Mouse (Mus musculus) liver, adult 2 months (tissue): Measurements from ENCODE around the gene Mbtps1. TPM values are rescaled to one million over a fixed set of nuclear protein-coding genes. Genes with fewer than 3 reads are reported as not detected.
A peak's percentile ranks its signal among the peaks of the same experiment; 100 is the strongest.

Experiments used
- DNase-seq: peaks from one replicate; pipeline ENCODE4 v3.0.0-alpha.2; 2011; ENCODE audit warnings: low read depth, low spot score; ENCODE audit errors: extremely low read depth
- H3K27ac ChIP-seq: fragments of 200-500 bp; replicated peaks from 2 replicates; pipeline ENCODE4 v1.5.1; 2012; ENCODE audit warnings: low read depth, mild to moderate bottlenecking, control low read depth, inconsistent platforms, low read length; ENCODE audit not compliant: insufficient read depth
- H3K27me3 ChIP-seq: fragments of 200-500 bp; 2 replicates; pipeline ENCODE4 v1.6.1; 2012; ENCODE audit warnings: mild to moderate bottlenecking, moderate library complexity, low read length, inconsistent platforms; ENCODE audit not compliant: control insufficient read depth, insufficient read depth
- H3K36me3 ChIP-seq: fragments of 200-500 bp; 2 replicates; pipeline ENCODE4 v1.6.1; 2012; ENCODE audit warnings: low read length, inconsistent platforms; ENCODE audit not compliant: control insufficient read depth, insufficient read depth
- H3K4me1 ChIP-seq: fragments of 200-500 bp; 2 replicates; pipeline ENCODE4 v1.6.1; 2011; ENCODE audit warnings: low read length; ENCODE audit not compliant: control insufficient read depth, insufficient read depth
- H3K4me3 ChIP-seq: fragments of 200-500 bp; 2 replicates; pipeline ENCODE4 v1.5.1; 2011; ENCODE audit warnings: low read depth, mild to moderate bottlenecking, control low read depth, low read length, moderate library complexity; ENCODE audit not compliant: insufficient read depth
- H3K79me2 ChIP-seq: fragments of 200-500 bp; 2 replicates; pipeline ENCODE4 v1.6.1; 2012; ENCODE audit warnings: inconsistent platforms, mild to moderate bottlenecking, low read length, moderate library complexity; ENCODE audit not compliant: control insufficient read depth, insufficient read depth
- H3K9ac ChIP-seq: fragments of 200-500 bp; 2 replicates; pipeline ENCODE4 v1.6.1; 2012; ENCODE audit warnings: low read depth, mild to moderate bottlenecking, control low read depth, inconsistent platforms, low read length
- CTCF ChIP-seq: fragments of 200-500 bp; IDR thresholded peaks from 2 replicates; pipeline ENCODE4 v1.5.1; 2011; ENCODE audit warnings: low read depth, low read length, control low read depth
- POLR2A ChIP-seq: fragments of 200-500 bp; IDR thresholded peaks from 2 replicates; pipeline ENCODE4 v1.6.1; 2011; ENCODE audit warnings: low read length, control low read depth; ENCODE audit not compliant: insufficient read depth; ENCODE audit errors: extremely low read depth
- WGBS: fragments of 180-500 bp; shearing (Covaris S2); methylation state at CpG from one replicate; pipeline ENCODE4 v1.1.7; 2018; 5-methylcytosine and 5-hydroxymethylcytosine counted together
- polyA plus RNA-seq: library from polyadenylated mRNA; depleted of rRNA; stranded (reverse); fragments of >200 nt; gene quantifications from 2 replicates; pipeline ENCODE4 v1.2.3, GENCODE M21; 2012
- total RNA-seq: library from RNA; depleted of rRNA; stranded (reverse); fragments of >200 nt; gene quantifications from 2 replicates; pipeline ENCODE4 v1.2.3, GENCODE M21; 2014

Mbtps1 gene
- total and polyA plus RNA-seq, 2 experiments, result 30.4 to 31.9 TPM

DNA sequence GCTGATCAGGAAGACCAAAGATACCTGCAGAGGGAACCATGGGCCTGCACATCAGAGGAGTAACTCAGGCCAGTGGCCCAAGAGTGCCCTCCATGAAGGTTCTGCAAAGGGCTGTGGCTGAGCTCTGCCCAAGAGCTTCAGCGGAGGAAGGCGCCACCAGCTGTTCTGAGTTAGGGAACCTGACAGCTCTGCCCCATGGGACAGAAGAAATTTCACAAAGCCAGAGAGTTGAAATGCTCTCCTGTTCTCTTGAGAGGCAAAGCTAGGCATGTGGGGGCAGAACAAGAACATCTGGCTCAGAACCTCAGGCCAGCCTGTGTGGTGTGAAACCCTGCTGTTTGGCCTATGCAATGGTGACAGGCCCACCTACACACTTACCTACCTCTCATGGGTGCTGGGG lies 58.7 kb downstream of the Mbtps1 start:
- no peaks in the 10 kb centered on the region for H3K79me2 ChIP-seq
- TF ChIP-seq CTCF, result no peak
- no peak for TF ChIP-seq POLR2A
- no peak overlapping the region for H3K4me3 ChIP-seq
- DNase-seq, result no peak
- no peak overlapping the region for H3K27ac ChIP-seq
- no peaks in the 10 kb centered on the region for H3K27me3 ChIP-seq
- H3K4me1 ChIP-seq, result no peaks in the 10 kb centered on the region
- no peaks in the 10 kb centered on the region for H3K36me3 ChIP-seq
- WGBS, result 86% methylated on average over 2 of the region's 2 CpGs
- no peak overlapping the region for H3K9ac ChIP-seq

GRCm38 (mm10) chr8:119496848-119497247 lies 61.7 kb downstream of the Mbtps1 start:
- no peaks in the 10 kb centered on the region for H3K36me3 ChIP-seq
- peak; percentile 26 for DNase-seq
- no peak overlapping the region for H3K9ac ChIP-seq
- H3K4me1 ChIP-seq, result no peaks in the 10 kb centered on the region
- no peaks in the 10 kb centered on the region for H3K27me3 ChIP-seq
- no peaks in the 10 kb centered on the region for H3K79me2 ChIP-seq
- 20% methylated on average over 6 of the region's 6 CpGs for WGBS
- H3K27ac ChIP-seq, result no peak overlapping the region
- TF ChIP-seq POLR2A, result no peak
- peak; percentile 89 for TF ChIP-seq CTCF
- H3K4me3 ChIP-seq, result no peak overlapping the region

- Histone ChIP-seq H3K9ac (no peak overlapping the region), H3K4me3 (no peak overlapping the region), H3K36me3 (no peaks in the 10 kb centered on the region), H3K27ac (no peak overlapping the region), H3K4me1 (no peaks in the 10 kb centered on the region), H3K79me2 (no peaks in the 10 kb centered on the region), H3K27me3 (0 out of 2 replicates have a peak, but pooled peaks cover 2% of the 10 kb centered on the region)
- TF ChIP-seq CTCF (no peak), POLR2A (no peak)
- WGBS, result 70% methylated on average over 7 of the region's 7 CpGs
- no peak for DNase-seq
Measured at GRCm38 (mm10) chr8:119487093-119487492, 71.4 kb downstream of the Mbtps1 start.

DNA sequence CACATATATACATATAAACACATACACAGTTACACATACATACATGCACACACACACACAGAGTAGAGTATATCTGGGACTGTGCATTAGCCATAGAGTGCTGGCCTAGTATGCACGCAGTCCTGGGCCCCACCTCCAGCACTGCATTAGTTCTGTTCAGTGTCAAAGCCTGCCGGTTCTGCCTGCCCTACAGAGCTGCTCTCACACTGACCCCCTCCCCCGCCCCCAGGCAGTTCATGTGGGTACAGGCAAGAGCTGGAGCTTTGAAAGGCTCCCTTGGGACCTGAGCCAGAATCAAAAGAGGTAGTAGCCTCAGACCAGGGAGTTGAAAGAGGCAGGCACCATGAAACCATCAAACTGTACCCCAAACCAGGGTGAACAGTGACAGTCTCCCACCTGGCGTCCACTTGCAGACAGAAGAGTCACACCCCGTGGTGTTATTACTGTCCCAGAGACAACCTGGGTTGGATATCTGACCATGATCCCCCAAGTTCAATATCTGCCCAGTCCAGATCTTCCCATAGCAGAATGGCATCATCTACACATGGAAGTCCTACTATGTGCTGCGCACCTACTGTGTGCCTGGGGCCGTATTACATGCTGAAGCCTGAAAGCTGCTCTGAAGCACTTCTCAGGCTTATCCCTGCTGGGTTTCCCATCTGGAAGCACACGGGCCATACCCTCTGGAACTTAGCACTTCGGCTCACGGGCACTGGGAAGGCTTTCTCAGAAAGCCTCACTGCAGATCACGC lies 74.2 kb downstream of the Mbtps1 start:
- H3K9ac ChIP-seq, result no peak overlapping the region
- H3K4me3 ChIP-seq, result no peak overlapping the region
- no peaks in the 10 kb centered on the region for H3K4me1 ChIP-seq
- no peaks in the 10 kb centered on the region for H3K36me3 ChIP-seq
- no peaks in the 10 kb centered on the region for H3K79me2 ChIP-seq
- no peak for DNase-seq
- no peaks in the 10 kb centered on the region for H3K27me3 ChIP-seq
- 86% methylated on average over 11 of the region's 11 CpGs for WGBS
- no peak for TF ChIP-seq CTCF
- TF ChIP-seq POLR2A, result no peak
- H3K27ac ChIP-seq, result no peak overlapping the region

GRCm38 (mm10) chr8:119478684-119479083 lies 79.9 kb downstream of the Mbtps1 start:
- 48% methylated on average over 5 of the region's 5 CpGs for WGBS
- no peaks in the 10 kb centered on the region for H3K36me3 ChIP-seq
- H3K4me3 ChIP-seq, result no peak overlapping the region
- H3K4me1 ChIP-seq, result no peaks in the 10 kb centered on the region
- TF ChIP-seq CTCF (no peak), POLR2A (no peak)
- DNase-seq, result no peak
- no peak overlapping the region for H3K9ac ChIP-seq
- H3K79me2 ChIP-seq, result no peaks in the 10 kb centered on the region
- H3K27me3 ChIP-seq, result no peaks in the 10 kb centered on the region
- H3K27ac ChIP-seq, result no peak overlapping the region

- Histone ChIP-seq H3K27me3 (peaks cover 13% of the 10 kb centered on the region), H3K27ac (no peak overlapping the region), H3K4me3 (no peak overlapping the region), H3K9ac (no peak overlapping the region), H3K79me2 (no peaks in the 10 kb centered on the region), H3K4me1 (no peaks in the 10 kb centered on the region), H3K36me3 (no peaks in the 10 kb centered on the region)
- TF ChIP-seq POLR2A (no peak), CTCF (no peak)
- DNase-seq, result no peak
- 88% methylated on average over 8 of the region's 8 CpGs for WGBS
Measured at GRCm38 (mm10) chr8:119468091-119468490, 90.4 kb downstream of the Mbtps1 start.
